Mouse (Mus musculus): Measurements from ENCODE around the gene Fam124b.

Fam124b gene

GRCm38 (mm10) chr1:80177651-80178382 lies 40.5 kb downstream of the Fam124b start:
- no peak for DNase-seq (ENCODE audit: low spot score)

GRCm38 (mm10) chr1:80167706-80168105 lies 50.6 kb downstream of the Fam124b start:
- no peak for DNase-seq (ENCODE audit: low spot score)

GRCm38 (mm10) chr1:80166577-80166976 lies 51.7 kb downstream of the Fam124b start:
- DNase-seq (ENCODE audit: low spot score), result no peak

- no peak for DNase-seq (ENCODE audit: low spot score)
Measured at GRCm38 (mm10) chr1:80165391-80165790, 52.9 kb downstream of the Fam124b start.

- no peak for DNase-seq (ENCODE audit: low spot score)
Measured at GRCm38 (mm10) chr1:80162943-80163342, 55.3 kb downstream of the Fam124b start.

DNA sequence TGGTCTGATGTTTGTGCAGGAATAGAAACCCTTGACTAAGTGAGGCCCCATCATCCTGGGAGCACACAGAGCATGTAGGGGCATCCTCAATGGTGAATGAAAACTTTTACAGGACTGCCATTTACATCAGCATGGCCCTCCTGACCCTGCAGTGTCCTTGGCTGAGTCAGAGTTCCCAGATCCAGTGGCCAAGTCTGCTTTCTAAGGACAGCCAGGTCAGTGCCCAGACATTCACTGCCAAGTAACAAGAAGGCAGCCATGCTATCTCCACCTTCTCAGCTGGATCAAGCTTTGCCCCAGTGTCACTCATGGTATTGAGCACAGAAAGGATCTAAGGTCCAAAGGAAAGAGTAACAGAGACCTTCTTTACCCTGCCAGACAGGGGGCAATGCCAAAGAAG lies 58.7 kb downstream of the Fam124b start:
- no peak for DNase-seq (ENCODE audit: low spot score)

- DNase-seq (ENCODE audit: low spot score), result no peak
Measured at GRCm38 (mm10) chr1:80154902-80155301, 63.4 kb downstream of the Fam124b start.

- no peak for DNase-seq (ENCODE audit: low spot score)
Measured at GRCm38 (mm10) chr1:80153125-80153716, 65.1 kb downstream of the Fam124b start.

- DNase-seq (ENCODE audit: low spot score), result no peak
Measured at GRCm38 (mm10) chr1:80150681-80151080, 67.6 kb downstream of the Fam124b start.
